Mouse (Mus musculus): ENCODE results near the gene Mmab. TPM values are rescaled to one million over a fixed set of nuclear protein-coding genes. Genes with fewer than 3 reads are reported as not detected.
A peak's percentile ranks its signal among the peaks of the same experiment; 100 is the strongest.

The Mmab gene
- total RNA-seq, 1 experiment: 11.0 TPM

GRCm38 (mm10) chr5:114464561-114464960, 20.7 kb upstream of the Mmab start:
- Histone ChIP-seq H3K36me3 (ENCODE audit: control insufficient read depth, insufficient read depth, low read length, poor library complexity, severe bottlenecking) (no peaks in the 10 kb centered on the region), H3K4me3 (ENCODE audit: insufficient read depth in 1 of 2, low read depth in 1 of 2, low read length in 2 of 2, poor library complexity in 1 of 2, severe bottlenecking in 1 of 2) (no peak overlapping the region), H3K9ac (ENCODE audit: insufficient read depth, low read depth, low read length, poor library complexity, severe bottlenecking) (no peak overlapping the region), H3K27ac (ENCODE audit: insufficient read depth, low read depth, low read length, poor library complexity, severe bottlenecking) (no peak overlapping the region), H3K4me1 (ENCODE audit: control insufficient read depth in 2 of 2, insufficient read depth in 2 of 2, low read length in 2 of 2, poor library complexity in 1 of 2) (peaks cover 0 to 32% of the 10 kb centered on the region in 2 experiments; a peak in 3 of 4 replicates), H3K9me3 (ENCODE audit: control insufficient read depth, insufficient read depth, low read depth, low read length) (no peaks in the 10 kb centered on the region)
- no peak for DNase-seq (ENCODE audit: low read depth, low spot score)
- no peak for TF ChIP-seq MAFK (IDR thresholded peaks at IDR 0.05; ENCODE audit: insufficient read depth, low read depth, low read length)
- TF ChIP-seq HCFC1 (IDR thresholded peaks at IDR 0.05; ENCODE audit: borderline replicate concordance, insufficient read depth, low read length): no peak
- no peak for TF ChIP-seq ZNF384 (IDR thresholded peaks at IDR 0.05; ENCODE audit: low read depth, low read length)
- no peak for TF ChIP-seq CHD2 (IDR thresholded peaks at IDR 0.05; ENCODE audit: low read depth, low read length)
- TF ChIP-seq ZC3H11A (IDR thresholded peaks at IDR 0.05; ENCODE audit: borderline replicate concordance, low read depth, low read length): no peak
- in situ Hi-C loops (cut with MboI; ENCODE audit: low sequenced_read_pairs in 2 of 2, unreplicated experiment in 2 of 2): no loop called here

DNA sequence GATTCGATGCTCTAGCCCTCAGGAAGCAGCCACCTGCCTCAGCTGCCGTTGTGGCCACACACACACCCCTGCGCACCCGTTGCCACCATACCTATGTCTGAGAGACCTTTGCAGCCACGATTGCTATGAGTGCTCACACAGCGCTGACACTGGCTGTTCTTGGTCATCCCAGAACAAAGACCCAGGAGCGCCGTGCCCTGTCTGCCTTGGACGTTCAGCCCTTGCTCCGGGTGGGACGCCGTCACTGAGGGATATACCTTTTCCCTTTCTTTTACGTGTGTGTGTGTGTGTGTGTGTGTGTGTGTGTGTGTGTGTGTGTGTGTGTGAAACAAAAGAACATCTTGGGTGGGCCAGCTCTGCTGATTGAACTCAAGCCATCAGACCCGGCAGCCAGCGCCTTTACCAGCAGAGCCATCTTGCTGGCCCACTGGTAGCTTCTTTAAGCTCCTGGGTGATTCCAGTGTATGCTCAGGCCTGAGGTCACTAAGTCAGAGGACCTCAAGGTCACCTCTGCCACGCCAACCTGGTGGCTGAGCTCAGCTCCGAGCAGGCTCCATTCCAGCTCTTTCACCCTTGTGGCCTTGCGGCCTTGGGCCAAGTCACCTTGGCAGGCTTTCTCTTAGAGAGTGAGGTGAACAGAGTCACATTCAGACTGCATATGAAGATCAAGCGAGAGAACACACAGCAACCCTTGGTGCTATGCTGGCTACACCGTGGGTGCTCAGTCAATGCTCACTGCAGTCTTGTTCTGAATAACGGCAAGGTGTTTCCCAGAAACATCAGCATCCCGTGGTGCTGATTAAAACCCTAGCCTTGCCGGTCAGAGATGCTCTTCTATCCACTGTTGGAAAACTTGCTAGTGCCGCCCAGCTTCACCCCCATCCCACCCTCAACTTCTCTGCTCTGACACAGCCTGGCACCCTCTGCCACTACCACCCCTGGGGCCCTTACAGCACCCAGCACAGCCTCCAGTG, 18.5 kb upstream of the Mmab start:
- no peak for DNase-seq (ENCODE audit: low read depth, low spot score)
- H3K9ac ChIP-seq (ENCODE audit: insufficient read depth, low read depth, low read length, poor library complexity, severe bottlenecking): no peak overlapping the region
- peaks cover 0 to 32% of the 10 kb centered on the region in 2 experiments; a peak in 3 of 4 replicates for H3K4me1 ChIP-seq (ENCODE audit: control insufficient read depth in 2 of 2, insufficient read depth in 2 of 2, low read length in 2 of 2, poor library complexity in 1 of 2)
- no peak overlapping the region for H3K27ac ChIP-seq (ENCODE audit: insufficient read depth, low read depth, low read length, poor library complexity, severe bottlenecking)
- H3K9me3 ChIP-seq (ENCODE audit: control insufficient read depth, insufficient read depth, low read depth, low read length): no peaks in the 10 kb centered on the region
- H3K4me3 ChIP-seq (ENCODE audit: insufficient read depth in 1 of 2, low read depth in 1 of 2, low read length in 2 of 2, poor library complexity in 1 of 2, severe bottlenecking in 1 of 2): no peak overlapping the region
- in situ Hi-C loops (cut with MboI; ENCODE audit: low sequenced_read_pairs in 2 of 2, unreplicated experiment in 2 of 2): no loop called here
- no peaks in the 10 kb centered on the region for H3K36me3 ChIP-seq (ENCODE audit: control insufficient read depth, insufficient read depth, low read length, poor library complexity, severe bottlenecking)
- TF ChIP-seq HCFC1 (IDR thresholded peaks at IDR 0.05; ENCODE audit: borderline replicate concordance, insufficient read depth, low read length): no peak
- TF ChIP-seq ZC3H11A (IDR thresholded peaks at IDR 0.05; ENCODE audit: borderline replicate concordance, low read depth, low read length): no peak
- no peak for TF ChIP-seq MAFK (IDR thresholded peaks at IDR 0.05; ENCODE audit: insufficient read depth, low read depth, low read length)
- TF ChIP-seq CHD2 (IDR thresholded peaks at IDR 0.05; ENCODE audit: low read depth, low read length): no peak
- no peak for TF ChIP-seq ZNF384 (IDR thresholded peaks at IDR 0.05; ENCODE audit: low read depth, low read length)

GRCm38 (mm10) chr5:114461238-114461637, 17.4 kb upstream of the Mmab start:
- no peaks in the 10 kb centered on the region for H3K36me3 ChIP-seq (ENCODE audit: control insufficient read depth, insufficient read depth, low read length, poor library complexity, severe bottlenecking)
- H3K27ac ChIP-seq (ENCODE audit: insufficient read depth, low read depth, low read length, poor library complexity, severe bottlenecking): no peak overlapping the region
- H3K4me1 ChIP-seq (ENCODE audit: control insufficient read depth in 2 of 2, insufficient read depth in 2 of 2, low read length in 2 of 2, poor library complexity in 1 of 2): peaks cover 0 to 29% of the 10 kb centered on the region in 2 experiments; a peak in 3 of 4 replicates
- H3K9ac ChIP-seq (ENCODE audit: insufficient read depth, low read depth, low read length, poor library complexity, severe bottlenecking): no peak overlapping the region
- in situ Hi-C loops (cut with MboI; ENCODE audit: low sequenced_read_pairs in 2 of 2, unreplicated experiment in 2 of 2): no loop called here
- H3K9me3 ChIP-seq (ENCODE audit: control insufficient read depth, insufficient read depth, low read depth, low read length): no peaks in the 10 kb centered on the region
- TF ChIP-seq CHD2 (IDR thresholded peaks at IDR 0.05; ENCODE audit: low read depth, low read length) (no peak), ZNF384 (IDR thresholded peaks at IDR 0.05; ENCODE audit: low read depth, low read length) (no peak), MAFK (IDR thresholded peaks at IDR 0.05; ENCODE audit: insufficient read depth, low read depth, low read length) (peak; percentile 83; the same call in 1 of the 2 replicates), ZC3H11A (IDR thresholded peaks at IDR 0.05; ENCODE audit: borderline replicate concordance, low read depth, low read length) (peak; percentile 15; the same call in 1 of the 2 replicates), HCFC1 (IDR thresholded peaks at IDR 0.05; ENCODE audit: borderline replicate concordance, insufficient read depth, low read length) (no peak)
- H3K4me3 ChIP-seq (ENCODE audit: insufficient read depth in 1 of 2, low read depth in 1 of 2, low read length in 2 of 2, poor library complexity in 1 of 2, severe bottlenecking in 1 of 2): no peak overlapping the region
- peak; percentile 71 for DNase-seq (ENCODE audit: low read depth, low spot score)

GRCm38 (mm10) chr5:114456995-114457605, 13.2 kb upstream of the Mmab start:
- in situ Hi-C loops (cut with MboI; ENCODE audit: low sequenced_read_pairs in 2 of 2, unreplicated experiment in 2 of 2): no loop called here
- H3K27ac ChIP-seq (ENCODE audit: insufficient read depth, low read depth, low read length, poor library complexity, severe bottlenecking): no peak overlapping the region
- no peak for DNase-seq (ENCODE audit: low read depth, low spot score)
- no peak overlapping the region for H3K9ac ChIP-seq (ENCODE audit: insufficient read depth, low read depth, low read length, poor library complexity, severe bottlenecking)
- H3K4me1 ChIP-seq (ENCODE audit: control insufficient read depth in 2 of 2, insufficient read depth in 2 of 2, low read length in 2 of 2, poor library complexity in 1 of 2): peaks cover 0 to 13% of the 10 kb centered on the region in 2 experiments; a peak in 2 of 4 replicates
- no peaks in the 10 kb centered on the region for H3K9me3 ChIP-seq (ENCODE audit: control insufficient read depth, insufficient read depth, low read depth, low read length)
- no peak overlapping the region for H3K4me3 ChIP-seq (ENCODE audit: insufficient read depth in 1 of 2, low read depth in 1 of 2, low read length in 2 of 2, poor library complexity in 1 of 2, severe bottlenecking in 1 of 2)
- TF ChIP-seq MAFK (IDR thresholded peaks at IDR 0.05; ENCODE audit: insufficient read depth, low read depth, low read length): no peak
- no peak for TF ChIP-seq ZNF384 (IDR thresholded peaks at IDR 0.05; ENCODE audit: low read depth, low read length)
- TF ChIP-seq CHD2 (IDR thresholded peaks at IDR 0.05; ENCODE audit: low read depth, low read length): no peak
- no peak for TF ChIP-seq HCFC1 (IDR thresholded peaks at IDR 0.05; ENCODE audit: borderline replicate concordance, insufficient read depth, low read length)
- TF ChIP-seq ZC3H11A (IDR thresholded peaks at IDR 0.05; ENCODE audit: borderline replicate concordance, low read depth, low read length): no peak
- H3K36me3 ChIP-seq (ENCODE audit: control insufficient read depth, insufficient read depth, low read length, poor library complexity, severe bottlenecking): no peaks in the 10 kb centered on the region; the same call in 1 of the 2 replicates
